Mouse (Mus musculus) heart, embryonic 14.5 days (tissue): ENCODE measurements around the gene Aqp12. TPM values are rescaled to one million over a fixed set of nuclear protein-coding genes. Genes with fewer than 3 reads are reported as not detected.

Experiments
- ATAC-seq: fragments of 200-750 bp; cut with Nextera tagmentation; 2 replicates; pipeline ENCODE4 v1.8.0; 2017; ENCODE audit warnings: low read depth, moderate TSS enrichment; ENCODE audit not compliant: insufficient number of reproducible peaks, insufficient read depth, low FRiP score
- H3K27ac ChIP-seq, 2 experiments: fragments of 200-500 bp in 1 of 2; fragments of 300-500 bp in 1 of 2; sonication (generic) in 1 of 2; replicated peaks in 1 of 2; 2 replicates each; pipeline ENCODE4 v1.5.1; 2012 to 2014; ENCODE audit warnings: low read depth in 2 of 2, low read length in 2 of 2, control low read depth in 1 of 2, mild to moderate bottlenecking in 1 of 2, mixed read lengths in 1 of 2; ENCODE audit not compliant: control insufficient read depth in 1 of 2, insufficient read depth in 1 of 2
- H3K27me3 ChIP-seq: fragments of 300-500 bp; sonication (generic); 2 replicates; pipeline ENCODE4 v1.6.1; 2014; ENCODE audit warnings: mild to moderate bottlenecking, low read length, control low read depth; ENCODE audit not compliant: control insufficient read depth, insufficient read depth
- H3K36me3 ChIP-seq: fragments of 300-500 bp; sonication (generic); 2 replicates; pipeline ENCODE4 v1.6.1; 2014; ENCODE audit warnings: mild to moderate bottlenecking, control low read depth, low read length, mixed read lengths; ENCODE audit not compliant: control insufficient read depth, insufficient read depth
- H3K4me1 ChIP-seq, 2 experiments: fragments of 200-500 bp in 1 of 2; fragments of 300-500 bp in 1 of 2; sonication (generic) in 1 of 2; 2 replicates each; pipeline ENCODE4 v1.6.1; 2012 to 2014; ENCODE audit warnings: low read length in 2 of 2, control low read depth in 1 of 2, mixed read lengths in 1 of 2; ENCODE audit not compliant: control insufficient read depth in 2 of 2, insufficient read depth in 2 of 2
- H3K4me2 ChIP-seq: fragments of 300-500 bp; sonication (generic); 2 replicates; pipeline ENCODE4 v1.6.1; 2014; ENCODE audit warnings: mild to moderate bottlenecking, low read length
- H3K4me3 ChIP-seq, 2 experiments: fragments of 200-500 bp in 1 of 2; fragments of 300-500 bp in 1 of 2; sonication (generic) in 1 of 2; 2 replicates each; pipeline ENCODE4 v1.5.1; 2012 to 2014; ENCODE audit warnings: low read length in 2 of 2, mild to moderate bottlenecking in 2 of 2, control low read depth in 1 of 2, low read depth in 1 of 2, moderate library complexity in 1 of 2; ENCODE audit not compliant: control insufficient read depth in 1 of 2, insufficient read depth in 1 of 2
- H3K9ac ChIP-seq: fragments of 300-500 bp; sonication (generic); 2 replicates; pipeline ENCODE4 v1.6.1; 2014; ENCODE audit warnings: mild to moderate bottlenecking, low read length
- H3K9me3 ChIP-seq: fragments of 300-500 bp; sonication (generic); 2 replicates; pipeline ENCODE4 v1.6.1; 2016; ENCODE audit warnings: low read length, control low read depth; ENCODE audit not compliant: control insufficient read depth
- WGBS: fragments of 180-500 bp; shearing (Covaris S2); extraction: QIAGEN DNeasy Blood & Tissue Kit; methylation state at CpG from one replicate; pipeline ENCODE4 v1.1.7; 2014; 5-methylcytosine and 5-hydroxymethylcytosine counted together
- polyA plus RNA-seq: library from polyadenylated mRNA; unstranded; fragments of >200 nt; fragmentation: Nextera tagmentation; extraction: Ambion mirVana; gene quantifications from 2 replicates; pipeline ENCODE4 v1.2.1, GENCODE M21; 2014

The Aqp12 gene
- polyA plus RNA-seq, 1 experiment from 2014 or later, result 0.19 TPM

DNA sequence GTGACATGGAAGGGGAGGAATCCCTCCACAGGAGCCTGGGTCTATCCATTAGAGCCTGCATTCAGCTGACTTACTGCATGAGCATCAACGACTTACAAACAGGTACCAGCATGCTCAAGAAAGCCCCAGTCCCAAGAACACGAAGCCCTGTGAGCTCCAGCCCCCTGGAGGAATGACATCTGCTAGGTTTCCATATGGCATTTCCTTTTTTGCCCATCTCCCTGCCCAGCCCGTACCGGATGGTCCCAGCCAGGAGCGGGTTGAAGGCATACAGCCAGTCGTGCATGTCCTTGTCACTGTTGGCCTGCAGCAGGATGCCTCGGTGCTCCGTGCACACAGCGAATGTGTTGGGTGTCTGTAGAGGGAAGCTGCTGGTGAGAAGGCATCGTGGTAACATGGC lies 12.6 kb downstream of the Aqp12 start:
- no peak overlapping the region for H3K27ac ChIP-seq
- H3K4me2 ChIP-seq, result no peak overlapping the region
- no peak overlapping the region for H3K4me3 ChIP-seq
- H3K27me3 ChIP-seq, result peaks cover 4% of the 10 kb centered on the region; the same call in 1 of the 2 replicates
- H3K9ac ChIP-seq, result no peak overlapping the region
- no peaks in the 10 kb centered on the region for H3K9me3 ChIP-seq
- ATAC-seq, result no peak
- no peaks in the 10 kb centered on the region for H3K4me1 ChIP-seq
- WGBS, result 79% methylated on average over 10 of the region's 10 CpGs
- no peaks in the 10 kb centered on the region for H3K36me3 ChIP-seq

GRCm38 (mm10) chr1:93020602-93021001 lies 14.5 kb downstream of the Aqp12 start:
- H3K36me3 ChIP-seq, result no peaks in the 10 kb centered on the region
- no peaks in the 10 kb centered on the region for H3K9me3 ChIP-seq
- H3K4me2 ChIP-seq, result no peak overlapping the region
- H3K27me3 ChIP-seq, result peaks cover 4% of the 10 kb centered on the region; the same call in 1 of the 2 replicates
- no peak overlapping the region for H3K4me3 ChIP-seq
- no peak for ATAC-seq
- H3K4me1 ChIP-seq, result no peaks in the 10 kb centered on the region
- 70% methylated on average over 4 of the region's 4 CpGs for WGBS
- no peak overlapping the region for H3K27ac ChIP-seq
- no peak overlapping the region for H3K9ac ChIP-seq

DNA sequence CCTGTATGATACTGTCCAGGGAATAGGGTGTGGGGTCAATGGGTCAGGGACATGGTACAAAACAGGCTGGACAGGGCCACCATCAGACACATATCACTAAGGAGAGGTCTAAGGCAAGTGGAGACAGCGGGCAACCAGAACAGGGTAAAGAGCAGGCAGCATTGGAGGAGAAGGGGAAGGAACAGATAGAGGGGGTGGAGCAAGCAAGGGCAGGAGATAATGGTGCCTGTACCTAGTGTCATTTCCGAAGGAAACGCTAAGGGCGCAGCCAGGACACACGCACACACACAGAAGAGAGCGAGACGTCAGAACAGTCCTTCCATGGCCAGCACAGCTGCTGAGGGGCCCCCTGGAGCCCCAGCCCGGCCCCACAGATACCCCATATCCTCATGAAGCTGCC lies 20.5 kb downstream of the Aqp12 start:
- WGBS, result 83% methylated on average over 8 of the region's 8 CpGs
- Histone ChIP-seq H3K4me1 (no peaks in the 10 kb centered on the region), H3K9ac (no peak overlapping the region), H3K4me2 (no peak overlapping the region), H3K9me3 (no peaks in the 10 kb centered on the region), H3K36me3 (no peaks in the 10 kb centered on the region), H3K4me3 (no peak overlapping the region), H3K27ac (no peak overlapping the region), H3K27me3 (no peaks in the 10 kb centered on the region)
- no peak for ATAC-seq

DNA sequence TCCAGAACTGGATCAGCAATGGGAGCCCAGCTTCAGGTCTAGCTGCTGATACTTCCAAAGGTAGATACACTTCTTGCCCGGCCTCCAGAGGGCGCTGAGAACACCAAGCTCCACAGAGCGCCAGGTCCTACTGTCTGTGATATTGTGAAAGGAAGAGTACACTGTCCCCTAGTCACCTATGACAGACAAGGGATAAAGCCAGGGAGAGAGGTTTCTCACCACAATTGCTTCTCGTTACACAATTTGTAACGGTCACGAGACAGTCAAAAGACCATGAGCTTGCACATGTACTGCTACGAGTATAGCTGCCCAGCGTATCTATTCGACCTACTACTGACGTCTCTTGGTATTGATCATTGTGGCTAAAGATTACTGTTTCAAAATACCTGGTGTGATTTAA lies 23.3 kb downstream of the Aqp12 start:
- no peak overlapping the region for H3K4me2 ChIP-seq
- H3K27me3 ChIP-seq, result no peaks in the 10 kb centered on the region
- H3K36me3 ChIP-seq, result no peaks in the 10 kb centered on the region
- peaks cover 14 to 21% of the 10 kb centered on the region in 2 experiments for H3K4me1 ChIP-seq
- H3K27ac ChIP-seq, result no peak overlapping the region
- no peak overlapping the region for H3K4me3 ChIP-seq
- H3K9me3 ChIP-seq, result no peaks in the 10 kb centered on the region
- no peak overlapping the region for H3K9ac ChIP-seq
- no peak for ATAC-seq
- WGBS, result 89% methylated on average over 10 of the region's 10 CpGs

GRCm38 (mm10) chr1:93030060-93030459 lies 23.9 kb downstream of the Aqp12 start:
- no peak overlapping the region for H3K27ac ChIP-seq
- ATAC-seq, result no peak
- H3K36me3 ChIP-seq, result no peaks in the 10 kb centered on the region
- H3K9me3 ChIP-seq, result no peaks in the 10 kb centered on the region
- no peak overlapping the region for H3K4me3 ChIP-seq
- no peak overlapping the region for H3K4me2 ChIP-seq
- H3K9ac ChIP-seq, result no peak overlapping the region
- WGBS, result 41% methylated on average over 2 of the region's 2 CpGs
- peaks cover 14 to 23% of the 10 kb centered on the region in 2 experiments for H3K4me1 ChIP-seq
- no peaks in the 10 kb centered on the region for H3K27me3 ChIP-seq

- no peak overlapping the region for H3K4me3 ChIP-seq
- no peak overlapping the region for H3K9ac ChIP-seq
- ATAC-seq, result no peak
- H3K27me3 ChIP-seq, result no peaks in the 10 kb centered on the region
- WGBS, result 74% methylated on average over 3 of the region's 3 CpGs
- no peaks in the 10 kb centered on the region for H3K36me3 ChIP-seq
- H3K4me1 ChIP-seq, result peaks cover 20 to 31% of the 10 kb centered on the region in 2 experiments
- no peak overlapping the region for H3K4me2 ChIP-seq
- H3K9me3 ChIP-seq, result no peaks in the 10 kb centered on the region
- H3K27ac ChIP-seq, result no peak overlapping the region
These were observed 25.1 kb downstream of the Aqp12 start for GRCm38 (mm10) chr1:93031199-93031598.

DNA sequence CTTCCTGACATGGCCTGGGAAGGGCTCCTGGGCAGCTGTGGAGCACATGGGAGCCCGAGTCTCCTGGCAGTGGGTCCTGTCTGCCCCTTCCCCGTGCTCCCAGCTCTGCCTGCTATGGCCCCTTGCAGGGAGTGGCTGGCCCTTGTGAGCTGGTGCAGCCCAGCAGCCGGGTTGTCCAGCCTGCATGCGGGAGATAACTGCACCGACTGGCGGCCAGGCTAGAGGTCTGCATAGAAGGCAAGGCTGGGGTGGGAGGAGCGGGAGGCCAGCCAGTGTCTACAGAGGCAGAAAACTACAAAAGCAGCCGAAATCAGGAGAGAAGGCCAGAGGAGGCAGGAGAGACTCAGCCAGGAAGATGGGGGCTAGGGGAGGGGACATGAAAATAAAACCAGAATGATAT lies 27.9 kb downstream of the Aqp12 start:
- Histone ChIP-seq H3K9me3 (0 out of 2 replicates have a peak, but pooled peaks cover 4% of the 10 kb centered on the region), H3K36me3 (no peaks in the 10 kb centered on the region), H3K27ac (no peak overlapping the region), H3K4me2 (no peak overlapping the region), H3K9ac (no peak overlapping the region), H3K27me3 (no peaks in the 10 kb centered on the region), H3K4me1 (peaks cover 20 to 32% of the 10 kb centered on the region in 2 experiments), H3K4me3 (no peak overlapping the region)
- ATAC-seq, result no peak
- WGBS, result 16% methylated on average over 8 of the region's 8 CpGs

- Histone ChIP-seq H3K27me3 (no peaks in the 10 kb centered on the region), H3K36me3 (no peaks in the 10 kb centered on the region), H3K9ac (no peak overlapping the region), H3K4me3 (no peak overlapping the region), H3K4me1 (peaks cover 20 to 32% of the 10 kb centered on the region in 2 experiments), H3K9me3 (0 out of 2 replicates have a peak, but pooled peaks cover 4% of the 10 kb centered on the region), H3K4me2 (no peak overlapping the region), H3K27ac (no peak overlapping the region)
- ATAC-seq, result no peak
- 50% methylated on average over 4 of the region's 4 CpGs for WGBS
These were observed 29.8 kb downstream of the Aqp12 start for GRCm38 (mm10) chr1:93035981-93036380.
